Mouse (Mus musculus): ENCODE results near the gene Hoxb4. TPM values are rescaled to one million over a fixed set of nuclear protein-coding genes. Genes with fewer than 3 reads are reported as not detected.

The Hoxb4 gene
- polyA plus RNA-seq, 1 experiment from 2014 or later: 0.70 TPM

DNA sequence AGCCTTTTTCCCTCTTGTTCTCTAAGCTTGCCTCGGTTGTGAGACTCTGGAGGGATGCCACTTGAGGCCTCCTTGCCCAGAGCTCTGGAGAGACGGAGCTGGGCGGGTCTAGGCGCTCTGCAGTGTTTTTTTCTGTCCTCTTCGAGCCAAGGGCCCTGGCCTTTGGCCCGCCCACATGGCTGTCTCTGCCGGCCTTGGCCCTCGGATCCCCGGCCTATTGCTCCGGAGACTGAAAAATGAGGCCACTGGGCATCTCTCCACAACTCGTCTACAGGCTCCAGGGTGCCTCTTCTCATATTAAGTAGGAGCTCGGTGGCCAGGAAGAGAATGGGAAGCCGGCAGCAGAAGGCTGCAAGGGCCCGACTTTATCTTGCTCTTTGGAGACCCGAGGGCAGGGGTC is 16.2 kb upstream of the Hoxb4 start:
- no peaks in the 10 kb centered on the region for H3K4me1 ChIP-seq (ENCODE audit: control insufficient read depth, insufficient read depth, low read length)
- H3K4me3 ChIP-seq (ENCODE audit: low read depth, low read length): no peak overlapping the region
- H3K9me3 ChIP-seq (ENCODE audit: control insufficient read depth, low read length): no peaks in the 10 kb centered on the region
- no peaks in the 10 kb centered on the region for H3K36me3 ChIP-seq (ENCODE audit: control insufficient read depth, insufficient read depth, low read length)
- H3K4me2 ChIP-seq (ENCODE audit: low read depth, low read length): no peak overlapping the region
- H3K9ac ChIP-seq (ENCODE audit: low read depth, low read length): no peak overlapping the region
- ATAC-seq (ENCODE audit: low read depth): no peak
- 2% methylated on average over 15 of the region's 15 CpGs for WGBS
- DNase-seq (ENCODE audit: low spot score): no peak
- no peak overlapping the region for H3K27ac ChIP-seq (replicated peaks; ENCODE audit: low read depth, low read length)
- H3K27me3 ChIP-seq (replicated peaks; ENCODE audit: control insufficient read depth, insufficient read depth, low read length): peaks cover 100% of the 10 kb centered on the region

DNA sequence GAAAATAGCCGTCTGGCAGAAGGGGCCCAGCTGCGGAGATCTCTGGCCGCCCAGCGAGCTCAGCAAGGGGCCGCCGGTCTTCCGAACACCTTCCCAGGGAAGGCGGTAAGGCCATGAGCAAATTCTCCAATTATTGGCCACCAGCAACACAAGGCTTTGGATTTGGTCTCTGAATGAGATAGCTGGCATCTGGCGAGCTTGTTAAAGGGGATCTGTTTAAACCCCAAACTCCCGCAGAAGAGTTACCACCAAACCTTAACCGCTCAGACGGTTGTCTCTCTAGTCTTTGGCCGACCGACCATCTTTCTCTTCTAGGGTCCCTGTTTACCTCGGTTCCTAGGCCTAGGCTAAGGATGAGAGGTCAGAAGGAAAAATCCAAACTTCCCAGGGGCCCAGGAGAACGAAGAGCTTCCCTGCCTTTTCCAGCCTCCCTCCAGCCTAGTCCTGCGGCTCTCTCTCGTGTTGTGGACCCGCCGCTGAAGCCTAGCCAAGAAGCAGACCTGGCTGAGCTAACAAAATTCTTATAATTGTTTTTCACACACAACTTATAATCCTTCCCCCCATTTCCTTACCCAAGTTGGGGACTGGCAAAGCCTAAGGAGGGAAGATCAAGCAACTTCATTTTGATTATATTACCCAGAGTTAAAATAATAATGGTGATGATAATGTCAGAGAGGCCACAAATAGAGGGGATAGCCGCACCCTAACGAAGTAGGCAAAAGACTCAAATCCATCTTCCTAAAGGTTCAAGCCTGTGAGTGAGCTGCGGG is 15.5 kb upstream of the Hoxb4 start:
- H3K4me1 ChIP-seq (ENCODE audit: control insufficient read depth, insufficient read depth, low read length): no peaks in the 10 kb centered on the region
- no peak for DNase-seq (ENCODE audit: low spot score)
- H3K27ac ChIP-seq (replicated peaks; ENCODE audit: low read depth, low read length): no peak overlapping the region
- no peak overlapping the region for H3K9ac ChIP-seq (ENCODE audit: low read depth, low read length)
- no peak overlapping the region for H3K4me2 ChIP-seq (ENCODE audit: low read depth, low read length)
- no peaks in the 10 kb centered on the region for H3K36me3 ChIP-seq (ENCODE audit: control insufficient read depth, insufficient read depth, low read length)
- ATAC-seq (ENCODE audit: low read depth): no peak
- H3K9me3 ChIP-seq (ENCODE audit: control insufficient read depth, low read length): no peaks in the 10 kb centered on the region
- WGBS: 6% methylated on average over 23 of the region's 23 CpGs
- H3K4me3 ChIP-seq (ENCODE audit: low read depth, low read length): no peak overlapping the region; the same call in 1 of the 2 replicates
- peaks cover 100% of the 10 kb centered on the region for H3K27me3 ChIP-seq (replicated peaks; ENCODE audit: control insufficient read depth, insufficient read depth, low read length)

DNA sequence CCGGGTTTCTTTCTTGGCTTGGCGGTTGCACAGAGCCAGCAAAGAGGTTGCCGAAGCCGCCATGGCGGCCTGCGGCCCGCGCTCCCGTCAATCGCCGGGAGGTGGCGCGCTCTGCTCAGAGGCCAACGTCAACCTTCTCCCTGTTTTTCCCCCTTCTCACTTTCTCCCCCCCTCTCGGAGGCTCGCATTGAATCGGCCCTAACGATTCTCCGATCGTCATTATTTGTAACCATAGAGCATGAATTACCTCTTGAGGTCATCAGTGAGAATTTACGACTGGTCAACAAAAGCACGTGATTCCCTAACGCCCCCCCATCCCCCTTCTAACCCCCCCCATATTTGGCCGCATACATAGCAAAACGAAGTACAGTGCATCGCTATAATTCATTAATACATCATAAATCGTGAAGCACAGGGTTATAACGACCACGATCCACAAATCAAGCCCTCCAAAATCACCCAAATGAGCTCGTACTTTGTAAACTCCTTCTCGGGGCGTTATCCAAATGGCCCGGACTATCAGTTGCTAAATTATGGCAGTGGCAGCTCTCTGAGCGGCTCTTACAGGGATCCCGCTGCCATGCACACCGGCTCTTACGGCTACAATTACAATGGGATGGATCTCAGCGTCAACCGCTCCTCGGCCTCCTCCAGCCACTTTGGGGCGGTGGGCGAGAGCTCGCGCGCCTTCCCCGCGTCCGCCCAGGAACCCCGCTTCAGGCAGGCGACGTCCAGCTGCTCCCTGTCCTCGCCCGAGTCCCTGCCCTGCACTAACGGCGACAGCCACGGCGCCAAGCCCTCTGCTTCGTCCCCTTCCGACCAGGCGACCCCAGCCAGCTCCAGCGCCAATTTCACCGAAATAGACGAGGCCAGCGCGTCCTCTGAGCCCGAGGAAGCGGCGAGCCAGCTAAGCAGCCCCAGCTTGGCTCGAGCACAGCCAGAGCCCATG is 14.6 kb upstream of the Hoxb4 start, which contains the start of gene Hoxb5:
TSS of gene Hoxb5 (plus strand) at position 186 of the 949 bp plus-strand sequence.
- WGBS: 2% methylated on average over 55 of the region's 69 CpGs
- H3K4me2 ChIP-seq (ENCODE audit: low read depth, low read length): peak within 1 kb of the TSS; percentile 27
- peak; percentile 48 for DNase-seq (ENCODE audit: low spot score)
- H3K27me3 ChIP-seq (replicated peaks; ENCODE audit: control insufficient read depth, insufficient read depth, low read length): peaks cover 100% of the 10 kb centered on the region
- H3K9ac ChIP-seq (ENCODE audit: low read depth, low read length): no peak within 1 kb of the TSS
- no peaks in the 10 kb centered on the region for H3K36me3 ChIP-seq (ENCODE audit: control insufficient read depth, insufficient read depth, low read length)
- peak within 1 kb of the TSS; percentile 12; the same call in 1 of the 2 replicates for H3K4me3 ChIP-seq (ENCODE audit: low read depth, low read length)
- ATAC-seq (ENCODE audit: low read depth): no peak; the same call in 1 of the 2 replicates
- H3K27ac ChIP-seq (replicated peaks; ENCODE audit: low read depth, low read length): no peak within 1 kb of the TSS; the same call in 1 of the 2 replicates
- H3K4me1 ChIP-seq (ENCODE audit: control insufficient read depth, insufficient read depth, low read length): no peaks in the 10 kb centered on the region
- no peaks in the 10 kb centered on the region for H3K9me3 ChIP-seq (ENCODE audit: control insufficient read depth, low read length)

DNA sequence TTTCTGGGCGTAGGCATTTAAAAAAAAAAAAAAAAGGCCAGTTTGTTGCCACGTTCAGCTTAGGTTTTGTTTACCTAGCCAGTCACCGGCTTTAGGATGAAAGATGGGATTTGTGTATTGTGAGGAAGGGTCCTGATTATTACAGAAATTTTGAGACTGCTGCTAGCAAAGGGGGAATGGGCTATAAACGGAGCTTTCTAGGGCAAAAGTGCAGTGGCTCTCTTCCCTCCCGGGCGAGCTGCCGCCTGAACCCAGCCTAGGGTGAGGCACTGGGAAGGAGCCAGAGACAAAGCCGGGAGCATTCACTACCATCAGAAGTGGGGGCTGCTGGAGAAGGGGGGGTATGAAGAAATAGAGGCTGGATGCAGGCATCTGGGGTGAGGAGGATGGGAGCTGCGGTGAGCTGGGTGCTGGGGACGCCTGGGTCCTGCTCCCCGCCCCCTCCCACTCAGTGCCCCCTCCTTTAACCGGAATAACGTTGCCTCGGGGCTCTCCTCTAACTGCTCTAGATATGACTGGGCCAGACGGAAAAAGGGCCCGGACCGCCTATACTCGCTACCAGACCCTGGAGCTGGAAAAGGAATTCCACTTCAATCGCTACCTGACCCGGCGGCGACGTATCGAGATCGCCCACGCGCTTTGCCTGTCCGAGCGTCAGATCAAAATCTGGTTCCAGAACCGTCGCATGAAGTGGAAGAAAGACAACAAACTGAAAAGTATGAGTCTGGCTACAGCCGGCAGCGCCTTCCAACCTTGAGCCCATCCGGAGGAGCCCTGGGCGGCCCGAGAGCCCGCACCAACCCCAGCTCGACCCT is 13.5 kb upstream of the Hoxb4 start:
- 2% methylated on average over 37 of the region's 38 CpGs for WGBS
- ATAC-seq (ENCODE audit: low read depth): no peak
- DNase-seq (ENCODE audit: low spot score): no peak

DNA sequence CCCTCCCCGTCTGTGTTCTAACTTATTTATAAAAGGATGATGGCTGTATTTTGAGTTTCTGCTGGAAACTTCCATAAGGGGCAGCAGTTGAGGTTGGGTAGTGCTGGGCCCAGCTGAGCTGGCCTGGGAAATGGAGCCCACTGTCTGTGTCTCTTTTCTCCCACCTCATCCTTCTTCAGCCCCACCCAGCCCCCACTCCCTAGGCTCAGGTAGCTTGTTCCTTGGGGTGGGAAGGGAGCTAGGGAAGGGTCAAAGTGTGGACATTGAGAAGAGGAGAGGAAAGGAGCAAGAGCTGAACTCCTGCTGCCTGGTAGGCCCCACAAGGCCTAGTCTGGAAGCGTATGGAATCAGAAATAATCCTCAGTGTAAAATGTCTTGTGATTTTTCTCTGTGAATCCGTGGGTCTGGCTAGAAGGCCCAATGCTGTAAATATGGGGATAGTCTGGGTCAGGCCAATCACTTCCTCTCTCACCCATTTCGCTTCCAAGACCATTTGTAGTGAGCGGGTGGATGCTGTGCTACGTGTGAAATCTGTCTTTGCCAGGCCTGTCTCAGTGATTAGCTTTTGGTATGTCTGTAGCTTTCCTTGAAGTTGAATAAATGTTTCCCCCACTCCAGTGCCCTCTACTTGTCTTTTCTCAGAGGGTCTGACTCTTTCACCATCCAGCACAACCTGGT is 12.4 kb upstream of the Hoxb4 start:
- no peaks in the 10 kb centered on the region for H3K9me3 ChIP-seq (ENCODE audit: control insufficient read depth, low read length)
- 44% methylated on average over 6 of the region's 6 CpGs for whole genome bisulfite sequencing
- no peak overlapping the region for H3K27ac ChIP-seq (replicated peaks; ENCODE audit: low read depth, low read length)
- DNase-seq (ENCODE audit: low spot score) (no peak), ATAC-seq (ENCODE audit: low read depth) (no peak)
- H3K4me2 ChIP-seq (ENCODE audit: low read depth, low read length): no peak overlapping the region
- H3K4me1 ChIP-seq (ENCODE audit: control insufficient read depth, insufficient read depth, low read length): no peaks in the 10 kb centered on the region
- H3K36me3 ChIP-seq (ENCODE audit: control insufficient read depth, insufficient read depth, low read length): no peaks in the 10 kb centered on the region
- H3K4me3 ChIP-seq (ENCODE audit: low read depth, low read length): no peak overlapping the region
- H3K9ac ChIP-seq (ENCODE audit: low read depth, low read length): no peak overlapping the region
- peaks cover 100% of the 10 kb centered on the region for H3K27me3 ChIP-seq (replicated peaks; ENCODE audit: control insufficient read depth, insufficient read depth, low read length)

More for the DNA sequence above, 13.5 kb upstream of the Hoxb4 start:
- Histone ChIP-seq H3K9me3 (ENCODE audit: control insufficient read depth, low read length) (no peaks in the 10 kb centered on the region), H3K9ac (ENCODE audit: low read depth, low read length) (no peak overlapping the region; the same call in 1 of the 2 replicates), H3K4me1 (ENCODE audit: control insufficient read depth, insufficient read depth, low read length) (no peaks in the 10 kb centered on the region), H3K4me3 (ENCODE audit: low read depth, low read length) (peak overlapping the region; percentile 8; the same call in 1 of the 2 replicates), H3K4me2 (ENCODE audit: low read depth, low read length) (peak overlapping the region; percentile 12; the same call in 1 of the 2 replicates), H3K27me3 (replicated peaks; ENCODE audit: control insufficient read depth, insufficient read depth, low read length) (peaks cover 100% of the 10 kb centered on the region), H3K36me3 (ENCODE audit: control insufficient read depth, insufficient read depth, low read length) (no peaks in the 10 kb centered on the region), H3K27ac (replicated peaks; ENCODE audit: low read depth, low read length) (no peak overlapping the region)

DNA sequence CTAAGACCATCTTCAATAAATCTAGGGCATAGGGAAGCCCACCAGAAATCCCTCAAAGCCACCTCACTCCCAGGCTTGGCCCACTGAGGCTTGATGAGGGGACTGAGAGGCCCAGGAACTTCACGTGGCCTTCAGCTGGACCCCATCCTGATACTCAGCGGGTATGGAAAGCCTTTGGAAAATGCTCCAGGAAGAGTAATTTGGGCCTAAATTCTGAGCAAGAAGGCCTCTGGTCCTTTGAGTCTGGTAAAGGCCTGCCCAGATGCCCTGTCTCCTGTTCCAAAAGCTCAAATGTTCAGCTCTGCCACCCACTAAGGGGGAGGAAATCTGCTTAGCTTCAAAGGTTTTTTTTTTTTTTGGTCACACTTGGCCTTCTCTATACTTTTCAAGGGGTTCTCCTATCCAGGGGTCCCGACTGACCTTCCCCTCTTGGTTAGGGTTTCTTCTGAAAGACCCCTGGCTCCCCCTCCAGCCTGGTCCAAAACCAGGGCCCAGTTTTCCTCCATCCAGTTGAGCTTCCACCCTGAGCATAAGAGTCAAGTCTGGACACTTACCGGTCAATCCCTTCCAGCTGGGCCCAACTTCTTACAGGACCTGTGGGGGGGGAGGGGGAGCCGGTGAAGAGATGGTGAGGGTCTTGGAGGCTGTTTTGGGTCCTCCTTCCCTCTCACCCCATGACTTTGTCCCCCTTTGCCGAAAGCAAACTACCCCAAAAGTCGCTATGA is 11.7 kb upstream of the Hoxb4 start:
- 20% methylated on average over 7 of the region's 7 CpGs for WGBS
- Histone ChIP-seq H3K36me3 (ENCODE audit: control insufficient read depth, insufficient read depth, low read length) (no peaks in the 10 kb centered on the region), H3K4me1 (ENCODE audit: control insufficient read depth, insufficient read depth, low read length) (no peaks in the 10 kb centered on the region), H3K9ac (ENCODE audit: low read depth, low read length) (no peak overlapping the region), H3K27ac (replicated peaks; ENCODE audit: low read depth, low read length) (no peak overlapping the region), H3K27me3 (replicated peaks; ENCODE audit: control insufficient read depth, insufficient read depth, low read length) (peaks cover 100% of the 10 kb centered on the region), H3K4me2 (ENCODE audit: low read depth, low read length) (peak overlapping the region; percentile 7; the same call in 1 of the 2 replicates), H3K9me3 (ENCODE audit: control insufficient read depth, low read length) (no peaks in the 10 kb centered on the region), H3K4me3 (ENCODE audit: low read depth, low read length) (no peak overlapping the region)
- no peak for ATAC-seq (ENCODE audit: low read depth)
- no peak for DNase-seq (ENCODE audit: low spot score)

DNA sequence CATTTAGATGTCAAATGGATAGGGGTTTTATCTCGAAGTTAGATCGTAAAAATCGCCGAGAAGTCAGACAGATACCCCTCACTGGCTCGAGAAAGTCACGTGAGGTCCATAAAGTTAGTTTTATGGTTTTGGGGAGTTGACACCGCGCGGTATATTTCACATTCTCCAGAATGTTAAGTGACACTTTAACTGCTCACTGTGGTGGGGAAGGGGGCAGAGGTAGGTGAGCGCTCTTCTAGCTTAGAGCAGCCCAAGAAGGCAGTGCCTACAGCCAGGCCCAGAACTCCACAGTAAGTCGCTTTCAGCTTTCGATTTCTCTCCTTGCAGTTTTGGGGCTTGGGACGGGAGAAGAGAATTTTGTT is 11.2 kb upstream of the Hoxb4 start:
- Histone ChIP-seq H3K9ac (ENCODE audit: low read depth, low read length) (no peak overlapping the region), H3K9me3 (ENCODE audit: control insufficient read depth, low read length) (no peaks in the 10 kb centered on the region), H3K4me1 (ENCODE audit: control insufficient read depth, insufficient read depth, low read length) (no peaks in the 10 kb centered on the region), H3K36me3 (ENCODE audit: control insufficient read depth, insufficient read depth, low read length) (no peaks in the 10 kb centered on the region), H3K4me2 (ENCODE audit: low read depth, low read length) (no peak overlapping the region), H3K4me3 (ENCODE audit: low read depth, low read length) (no peak overlapping the region), H3K27ac (replicated peaks; ENCODE audit: low read depth, low read length) (no peak overlapping the region), H3K27me3 (replicated peaks; ENCODE audit: control insufficient read depth, insufficient read depth, low read length) (peaks cover 100% of the 10 kb centered on the region)
- WGBS: 11% methylated on average over 13 of the region's 13 CpGs
- no peak for DNase-seq (ENCODE audit: low spot score)
- ATAC-seq (ENCODE audit: low read depth): no peak
